Mouse (Mus musculus) erythroblast, embryonic 14.5 days (primary cell): ENCODE data around the gene Rbfox1.

Experiments used
- GATA1 ChIP-seq: IDR thresholded peaks from 2 replicates; pipeline ENCODE4 v1.6.1; 2012; ENCODE audit warnings: low read length, inconsistent platforms, mixed read lengths
- TAL1 ChIP-seq: IDR thresholded peaks from 3 replicates; pipeline ENCODE4 v1.6.1; 2012; ENCODE audit warnings: low read length, inconsistent platforms, mixed read lengths

- TF ChIP-seq TAL1 (no peak), GATA1 (no peak)
Observed at GRCm38 (mm10) chr16:6531459-6531858, 646.3 kb downstream of the Rbfox1 start.
